Mouse (Mus musculus) frontal cortex, adult 2 months (tissue): ENCODE results near the gene Olfr728. TPM values are rescaled to one million over a fixed set of nuclear protein-coding genes. Genes with fewer than 3 reads are reported as not detected.

Experiments
- DNase-seq, 2 experiments: peaks; one replicate each; pipeline ENCODE4 v3.0.0; 2022; ENCODE audit warnings: low spot score in 1 of 2; ENCODE audit errors: extremely low spot score in 1 of 2
- polyA plus RNA-seq: library from polyadenylated mRNA; depleted of rRNA; stranded (reverse); fragments of >200 nt; gene quantifications from 2 replicates; pipeline ENCODE4 v1.2.3, GENCODE M21; 2012; rRNA removed

Gene Olfr728
- polyA plus RNA-seq = not detected in 2 replicates

GRCm38 (mm10) chr14:50142580-50142979, at the start of gene Olfr728:
TSS of gene Olfr728 (minus strand) at chr14:50142680.
- no peak for DNase-seq

- DNase-seq = no peak
These were observed 45.6 kb upstream of the Olfr728 start, which contains the start of gene Olfr730 for GRCm38 (mm10) chr14:50188098-50188497. TSS of gene Olfr730 (minus strand) at chr14:50188198.

GRCm38 (mm10) chr14:50152810-50153209, 10.3 kb upstream of the Olfr728 start, which contains the start of gene Olfr729:
TSS of gene Olfr729 (minus strand) at chr14:50152910.
- DNase-seq = no peak

- no peak for DNase-seq
These were observed 19.6 kb downstream of the Olfr728 start, which contains the start of gene Olfr727 for GRCm38 (mm10) chr14:50122886-50123285. TSS of gene Olfr727 (plus strand) at chr14:50123186.

- DNase-seq = no peak
These were observed 51.6 kb downstream of the Olfr728 start, which contains the start of gene Olfr726 for GRCm38 (mm10) chr14:50090853-50091252. TSS of gene Olfr726 (minus strand) at chr14:50090953.

Other genes with a start within 250 kb of the Olfr728 start
- not detected in 2 replicates for gene Olfr722, start 240.7 kb downstream of the Olfr728 start, polyA plus RNA-seq
- not detected in 2 replicates for gene Olfr723, start 210.9 kb downstream of the Olfr728 start, polyA plus RNA-seq
- gene Olfr724, start 179.4 kb downstream of the Olfr728 start, polyA plus RNA-seq = not detected in 2 replicates
- gene Olfr725, start 102.3 kb downstream of the Olfr728 start, polyA plus RNA-seq = not detected in 2 replicates
- gene Olfr726, start 51.7 kb downstream of the Olfr728 start, polyA plus RNA-seq = 0.06 TPM in 1 of 2 replicates, not detected in the other
- 0.08 TPM in 1 of 2 replicates, not detected in the other for gene Olfr727, start 19.5 kb downstream of the Olfr728 start, polyA plus RNA-seq
- not detected in 2 replicates for gene Olfr729, start 10.2 kb upstream of the Olfr728 start, polyA plus RNA-seq
- 0.02 TPM in 1 of 2 replicates, not detected in the other for gene Olfr730, start 45.5 kb upstream of the Olfr728 start, polyA plus RNA-seq
- gene Olfr731, start 99.2 kb upstream of the Olfr728 start, polyA plus RNA-seq = not detected in 2 replicates
- not detected in 2 replicates for gene Olfr732, start 141.5 kb upstream of the Olfr728 start, polyA plus RNA-seq
- not detected in 2 replicates for gene Olfr733, start 158.8 kb upstream of the Olfr728 start, polyA plus RNA-seq
- not detected in 2 replicates for gene Olfr734, start 184.1 kb upstream of the Olfr728 start, polyA plus RNA-seq
- not detected in 2 replicates for gene Olfr735, start 206.2 kb upstream of the Olfr728 start, polyA plus RNA-seq
- gene Tlr11, start 215.2 kb upstream of the Olfr728 start, polyA plus RNA-seq = not detected in 2 replicates
- gene Olfr736, start 238.5 kb upstream of the Olfr728 start, polyA plus RNA-seq = not detected in 2 replicates